43 mouse cellular contexts compared by ENCODE assay signal in the genomic region with DNA sequence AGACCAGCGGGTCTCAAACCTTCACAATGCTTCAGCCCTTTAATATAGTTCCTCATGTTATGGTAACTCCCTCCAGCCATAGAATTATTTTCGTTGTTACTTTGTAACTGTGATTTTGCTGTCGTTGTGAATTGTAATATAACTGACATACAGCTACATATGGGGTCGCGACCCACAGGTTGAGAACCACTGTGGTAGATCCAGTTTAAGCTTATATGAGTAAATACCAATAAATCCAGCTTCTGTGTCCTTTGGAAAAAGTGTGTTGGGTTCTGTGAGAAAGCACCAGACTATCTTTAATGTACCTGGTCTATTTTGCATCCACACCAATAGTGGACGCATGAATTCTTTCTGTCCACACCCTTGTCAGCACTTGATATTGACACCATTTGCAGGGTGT. TPM values are rescaled to one million over a fixed set of nuclear protein-coding genes. Genes with fewer than 3 reads are reported as not detected.
"Had no signal": no experiment of that assay in that cellular context is flagged by ENCODE, and none has a peak within 500 bp of the region (broad histone marks: within the 10 kb centered on the region; RNA-seq: fewer than 3 reads in every experiment).

No protein-coding gene starts in this region.

- H3K27me3 ChIP-seq: limb, embryonic 12.5 days; limb, embryonic 13.5 days; limb, embryonic 15.5 days; liver, embryonic 15.5 days; midbrain, embryonic 12.5 days; midbrain, embryonic 13.5 days; midbrain, embryonic 15.5 days; neural tube, embryonic 12.5 days; neural tube, embryonic 13.5 days had no signal

- H3K36me3 ChIP-seq: limb, embryonic 10.5 days; limb, embryonic 12.5 days; limb, embryonic 13.5 days; limb, embryonic 15.5 days; liver, embryonic 12.5 days; liver, embryonic 13.5 days; liver, embryonic 15.5 days; lung, embryonic 15.5 days; midbrain, embryonic 12.5 days; midbrain, embryonic 13.5 days; midbrain, embryonic 15.5 days; neural tube, embryonic 12.5 days; neural tube, embryonic 13.5 days had no signal

- ATAC-seq: liver, embryonic 12.5 days; liver, postnatal 0 days; lung, postnatal 0 days; midbrain, embryonic 13.5 days; midbrain, embryonic 15.5 days; midbrain, embryonic 16.5 days had no signal

- H3K4me3 ChIP-seq: limb, embryonic 10.5 days; limb, embryonic 12.5 days; limb, embryonic 13.5 days; limb, embryonic 15.5 days; liver, embryonic 12.5 days; liver, embryonic 13.5 days; liver, embryonic 15.5 days; lung, embryonic 15.5 days; megakaryocyte, embryonic 14.5 days; midbrain, embryonic 12.5 days; midbrain, embryonic 13.5 days; midbrain, embryonic 15.5 days; myocyte; neural tube, embryonic 12.5 days; neural tube, embryonic 13.5 days had no signal

- DNase-seq: left cerebral cortex, postnatal 4 days; liver; liver, embryonic 13.5 days; liver, postnatal 0 days; lung, adult 18-20 months; lung, adult 2 months; lung, embryonic 14.5 days; lung, postnatal 10 days; lung, postnatal 14 days; lung, postnatal 36 days; lung, postnatal 4 days; midbrain, embryonic 14.5 days had no signal

- H3K9ac ChIP-seq: limb, embryonic 12.5 days; limb, embryonic 13.5 days; limb, embryonic 15.5 days; liver, embryonic 12.5 days; liver, embryonic 13.5 days; liver, embryonic 14.5 days; liver, embryonic 15.5 days; liver, postnatal 0 days; lung, embryonic 14.5 days; lung, embryonic 15.5 days; midbrain, embryonic 12.5 days; midbrain, embryonic 13.5 days; midbrain, embryonic 15.5 days; neural tube, embryonic 12.5 days; neural tube, embryonic 13.5 days had no signal

- H3K4me2 ChIP-seq: limb, embryonic 12.5 days; limb, embryonic 13.5 days; limb, embryonic 15.5 days; liver, embryonic 11.5 days; liver, embryonic 12.5 days; liver, embryonic 13.5 days; liver, embryonic 15.5 days; lung, embryonic 14.5 days; lung, embryonic 15.5 days; midbrain, embryonic 12.5 days; midbrain, embryonic 13.5 days; midbrain, embryonic 15.5 days; neural tube, embryonic 12.5 days; neural tube, embryonic 13.5 days had no signal

- H3K27ac ChIP-seq: limb, embryonic 10.5 days; limb, embryonic 12.5 days; limb, embryonic 13.5 days; limb, embryonic 15.5 days; liver, embryonic 12.5 days; liver, embryonic 13.5 days; liver, embryonic 14.5 days; liver, embryonic 15.5 days; lung, embryonic 15.5 days; macrophage; midbrain, embryonic 12.5 days; midbrain, embryonic 13.5 days; midbrain, embryonic 15.5 days; neural tube, embryonic 12.5 days; neural tube, embryonic 13.5 days had no signal

- H3K4me1 ChIP-seq: liver, embryonic 12.5 days; liver, embryonic 13.5 days; liver, embryonic 15.5 days; midbrain, embryonic 12.5 days; midbrain, embryonic 13.5 days had no signal

- H3K9me3 ChIP-seq: limb, embryonic 10.5 days; limb, embryonic 12.5 days; limb, embryonic 13.5 days; limb, embryonic 15.5 days; liver, embryonic 12.5 days; liver, embryonic 13.5 days; liver, embryonic 15.5 days; lung, embryonic 15.5 days; megakaryocyte, embryonic 14.5 days; midbrain, embryonic 12.5 days; midbrain, embryonic 13.5 days; midbrain, embryonic 15.5 days; neural tube, embryonic 12.5 days; neural tube, embryonic 13.5 days had no signal

RNA-seq across cellular contexts. Expression of gene Gsg1, which starts 24.2 kb away (rescaled TPM):
- total RNA-seq: left cerebral cortex, postnatal 10 days; left cerebral cortex, postnatal 14 days; left cerebral cortex, postnatal 25 days; left cerebral cortex, postnatal 36 days; left cerebral cortex, postnatal 4 days; liver, adult 2 months; megakaryocyte progenitor cell, adult 5-6 weeks; megakaryocyte-erythroid progenitor cell, adult 5-6 weeks had no signal
- polyA plus RNA-seq: midbrain, embryonic 15.5 days had no signal

RNA-seq across cellular contexts. Expression of gene Pbp2, which starts 31.9 kb away (rescaled TPM):
- total RNA-seq: left cerebral cortex, postnatal 10 days; left cerebral cortex, postnatal 4 days; liver, adult 2 months; megakaryocyte progenitor cell, adult 5-6 weeks; megakaryocyte, adult 5-6 weeks; megakaryocyte-erythroid progenitor cell, adult 5-6 weeks; midbrain, postnatal 0 days; monocyte, adult 5-6 weeks had no signal
- polyA plus RNA-seq: limb, embryonic 12.5 days; liver, adult 2 months; liver, embryonic 11.5 days; liver, embryonic 12.5 days; liver, embryonic 13.5 days; liver, embryonic 14.5 days; liver, embryonic 15.5 days; liver, embryonic 16.5 days; liver, postnatal 0 days; lung, adult 2 months; macrophage; midbrain, embryonic 12.5 days; midbrain, embryonic 13.5 days; midbrain, embryonic 14.5 days; midbrain, embryonic 15.5 days; midbrain, embryonic 16.5 days; midbrain, postnatal 0 days; neural tube, embryonic 11.5 days had no signal
